Mouse (Mus musculus) large intestine, adult 2 months (tissue): ENCODE results near the gene Frmd4a. TPM values are rescaled to one million over a fixed set of nuclear protein-coding genes. Genes with fewer than 3 reads are reported as not detected.
"Not testable (repeated sequence)": the region's sequence is repeated elsewhere in the genome, so short reads cannot be mapped to it uniquely, and the experiment has no call there.

Experiments
- DNase-seq: peaks from one replicate; pipeline ENCODE4 v3.0.0-alpha.2; 2012; ENCODE audit warnings: low read depth, low spot score
- WGBS: fragments of 180-500 bp; shearing (Covaris S2); methylation state at CpG from one replicate; pipeline ENCODE4 v1.1.7; 2018; 5-methylcytosine and 5-hydroxymethylcytosine counted together
- polyA plus RNA-seq: library from polyadenylated mRNA; depleted of rRNA; stranded (reverse); fragments of >200 nt; gene quantifications from 2 replicates; pipeline ENCODE4 v1.2.3, GENCODE M21; 2012

Gene Frmd4a
- polyA plus RNA-seq, 1 experiment: 2.6 TPM

DNA sequence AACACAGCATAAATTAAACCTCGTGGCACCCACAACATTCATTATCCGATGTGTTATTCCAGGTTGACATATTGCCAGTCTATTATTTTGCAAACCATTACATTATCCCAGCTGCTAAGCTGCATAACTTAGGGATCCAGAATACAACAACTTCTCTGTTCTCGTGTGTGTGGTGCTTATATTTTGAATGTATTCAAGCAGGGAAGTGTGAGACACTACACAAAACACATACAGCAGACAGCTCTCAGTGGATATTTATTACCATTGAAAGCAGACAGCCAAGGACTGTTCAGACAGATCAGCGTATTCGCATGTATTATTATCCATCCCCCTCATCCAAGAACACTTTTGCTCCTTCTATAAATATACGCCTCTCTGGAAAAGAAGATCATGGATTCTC lies 289.6 kb downstream of the Frmd4a start:
- 72% methylated on average over 6 of the region's 6 CpGs for WGBS
- DNase-seq: no peak

DNA sequence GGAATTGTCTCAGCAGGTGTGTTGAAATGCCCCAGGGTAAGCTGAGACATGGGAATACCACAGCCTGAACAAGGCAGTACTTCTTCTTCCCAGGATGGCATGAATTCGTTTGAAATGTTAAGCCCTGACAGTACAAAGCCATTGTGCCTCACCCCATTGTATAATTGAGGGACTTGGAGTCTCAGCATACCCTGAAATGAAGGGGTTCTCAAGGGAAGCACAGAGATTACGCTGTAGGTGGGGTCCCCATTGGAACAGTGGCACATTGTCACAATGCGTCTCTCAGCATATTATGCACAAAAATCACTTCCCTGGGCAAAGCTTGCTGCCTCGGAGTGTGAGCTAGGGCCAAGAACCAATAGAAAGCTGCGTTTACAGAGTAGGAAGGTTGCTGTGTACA lies 297.0 kb downstream of the Frmd4a start:
- DNase-seq: no peak
- WGBS: 74% methylated on average over 5 of the region's 5 CpGs

DNA sequence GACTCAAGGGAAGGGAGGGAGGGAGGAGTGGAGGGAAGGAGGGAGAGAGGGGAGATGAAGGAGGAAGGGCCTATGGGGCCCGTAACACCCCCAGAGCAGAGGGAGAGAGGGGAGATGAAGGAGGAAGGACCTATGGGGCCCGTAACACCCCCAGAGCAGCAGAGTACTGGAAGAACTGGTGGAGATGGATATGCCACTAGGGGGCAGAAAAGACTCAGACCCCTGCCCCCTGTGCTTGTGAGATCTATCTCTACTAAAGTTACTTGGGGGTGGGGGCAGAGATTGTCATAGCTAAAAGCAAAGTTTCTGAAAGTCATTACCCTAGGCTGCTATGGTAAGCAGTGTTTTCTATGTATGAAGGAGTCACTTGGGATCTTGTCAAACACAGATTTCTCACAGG lies 299.1 kb downstream of the Frmd4a start:
- 67% methylated on average over 2 of the region's 2 CpGs for WGBS
- DNase-seq: no peak

DNA sequence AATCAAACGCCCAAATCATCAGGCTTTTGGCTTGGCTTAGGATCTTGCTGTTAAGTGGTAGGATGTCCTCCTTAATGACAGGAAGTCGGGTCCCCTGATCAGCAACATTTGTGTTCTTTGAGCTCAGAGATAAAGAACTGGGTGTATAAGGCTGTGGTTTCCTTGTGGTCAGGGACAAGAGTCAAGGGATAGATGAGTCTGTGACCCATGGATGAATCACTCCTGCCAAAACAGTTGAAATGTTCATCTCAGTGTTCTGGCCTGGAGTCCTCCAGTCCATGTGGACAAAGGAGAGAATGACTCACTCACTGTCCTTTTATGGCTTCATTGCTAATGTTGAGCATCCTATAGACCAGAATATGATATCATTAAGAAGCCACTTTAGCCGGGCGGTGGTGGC lies 300.6 kb downstream of the Frmd4a start:
- DNase-seq: peak; percentile 3
- 39% methylated on average over 4 of the region's 4 CpGs for WGBS

DNA sequence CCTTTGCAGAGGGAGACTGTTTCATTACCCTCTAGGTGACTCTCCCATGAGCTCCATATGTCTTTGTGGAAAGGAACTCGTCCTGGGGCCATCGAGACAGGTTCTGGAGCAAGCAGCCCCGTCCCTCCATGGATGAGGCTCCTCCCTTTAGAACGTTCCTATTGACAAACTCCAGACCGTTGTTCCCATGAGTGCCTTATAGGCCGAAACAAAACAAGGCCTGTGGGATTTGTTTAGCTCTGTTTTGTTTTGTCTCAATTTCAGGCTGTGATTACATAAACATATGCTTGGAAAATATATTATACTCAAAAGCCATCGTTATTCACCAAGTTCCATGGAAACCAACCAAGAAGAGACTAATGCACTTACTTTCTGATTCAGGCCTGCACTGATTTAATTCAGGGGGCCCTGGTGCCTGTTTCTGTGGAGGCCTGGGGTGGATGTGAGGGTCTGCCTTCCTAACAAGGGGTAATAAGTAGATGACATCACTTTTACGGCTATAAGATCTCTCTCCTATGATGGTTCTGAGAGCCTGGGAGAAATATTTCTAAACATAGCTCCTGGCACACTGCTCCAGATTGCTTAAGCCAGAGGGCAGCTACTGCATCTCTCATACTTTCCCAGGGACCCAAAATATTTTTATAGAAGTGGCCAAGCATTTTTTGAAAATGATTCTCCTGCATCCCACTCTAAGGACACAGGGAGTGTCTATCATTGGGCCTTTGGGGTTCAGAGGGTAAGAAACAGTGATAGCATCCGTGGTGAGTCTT lies 308.9 kb downstream of the Frmd4a start:
- DNase-seq: no peak
- WGBS: 61% methylated on average over 9 of the region's 9 CpGs

DNA sequence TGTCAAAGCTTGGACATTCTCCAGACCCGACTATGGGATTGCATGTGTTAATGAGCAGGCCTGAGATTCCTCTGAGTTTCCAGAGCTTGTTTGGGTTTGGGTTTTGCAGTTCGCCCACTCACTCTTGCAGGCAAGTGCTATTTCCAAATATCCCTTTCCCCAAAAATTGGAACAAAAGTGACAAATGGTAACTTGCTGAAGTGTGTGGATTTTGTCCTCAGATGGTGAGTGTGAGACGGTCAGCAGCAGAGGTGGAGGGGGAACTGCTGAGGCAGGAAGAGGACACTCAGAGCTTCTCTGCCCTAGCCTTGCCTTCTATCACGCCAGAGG lies 309.5 kb downstream of the Frmd4a start:
- DNase-seq: no peak
- WGBS: 68% methylated on average over 4 of the region's 4 CpGs

DNA sequence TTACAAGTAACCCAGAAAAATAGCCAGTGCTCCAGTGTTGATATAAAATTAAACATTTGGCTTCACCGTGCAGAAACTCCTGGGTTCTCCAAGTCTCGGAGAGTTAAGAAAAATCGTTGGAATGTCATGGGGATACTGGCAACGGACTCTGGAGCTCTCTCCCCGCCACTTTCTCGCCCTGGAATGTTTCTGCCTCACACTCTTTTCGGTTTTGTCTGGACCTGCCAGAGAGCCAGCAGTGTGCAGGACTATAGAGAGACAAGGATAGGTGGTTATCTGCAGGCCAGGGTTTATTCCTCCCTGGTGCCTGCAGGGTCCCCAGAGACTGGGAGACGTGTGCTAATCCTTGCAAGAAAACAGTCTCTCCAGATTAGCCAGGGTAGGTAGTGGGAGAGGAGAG lies 314.9 kb downstream of the Frmd4a start:
- DNase-seq: no peak
- 57% methylated on average over 8 of the region's 8 CpGs for WGBS

DNA sequence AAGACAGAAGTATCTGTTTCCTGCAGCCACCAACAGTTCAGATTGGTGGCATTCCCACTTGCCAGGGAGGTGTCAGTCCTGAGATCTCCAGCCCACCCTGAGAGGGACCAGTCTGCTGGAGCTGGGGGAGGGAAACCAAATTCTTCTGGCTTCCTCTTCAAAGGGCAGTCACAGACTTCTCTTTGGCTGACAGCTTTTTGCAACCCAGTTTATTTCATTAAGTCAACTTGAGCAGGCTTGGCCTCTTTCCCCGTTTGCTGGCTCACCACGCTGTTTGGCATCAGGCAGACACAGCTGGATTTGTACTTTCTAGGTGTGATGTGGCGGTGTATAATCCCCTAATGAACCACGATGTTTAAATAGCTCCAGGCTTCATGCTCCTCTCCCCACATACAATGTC lies 316.7 kb downstream of the Frmd4a start:
- no peak for DNase-seq
- WGBS: 42% methylated on average over 4 of the region's 4 CpGs

DNA sequence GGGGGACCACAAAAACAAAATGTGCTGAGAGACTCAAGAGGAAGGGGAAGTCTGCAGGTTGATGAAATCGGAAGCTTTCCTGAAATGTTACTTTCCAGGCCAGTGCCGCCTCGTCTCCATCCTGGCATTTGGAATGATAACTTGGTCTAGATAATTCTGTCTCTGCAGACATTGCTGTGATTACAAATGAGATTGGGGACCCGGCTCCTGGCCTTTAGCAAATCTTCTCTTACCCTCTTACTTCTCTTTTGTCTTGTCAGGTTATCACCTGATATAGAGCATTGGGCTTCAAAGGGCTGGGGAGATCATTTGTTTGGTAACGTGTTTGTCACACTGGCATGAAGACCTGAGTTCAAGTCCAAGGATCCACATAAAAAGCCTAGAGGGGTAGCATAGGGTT lies 317.4 kb downstream of the Frmd4a start:
- 89% methylated on average over 5 of the region's 5 CpGs for WGBS
- no peak for DNase-seq

DNA sequence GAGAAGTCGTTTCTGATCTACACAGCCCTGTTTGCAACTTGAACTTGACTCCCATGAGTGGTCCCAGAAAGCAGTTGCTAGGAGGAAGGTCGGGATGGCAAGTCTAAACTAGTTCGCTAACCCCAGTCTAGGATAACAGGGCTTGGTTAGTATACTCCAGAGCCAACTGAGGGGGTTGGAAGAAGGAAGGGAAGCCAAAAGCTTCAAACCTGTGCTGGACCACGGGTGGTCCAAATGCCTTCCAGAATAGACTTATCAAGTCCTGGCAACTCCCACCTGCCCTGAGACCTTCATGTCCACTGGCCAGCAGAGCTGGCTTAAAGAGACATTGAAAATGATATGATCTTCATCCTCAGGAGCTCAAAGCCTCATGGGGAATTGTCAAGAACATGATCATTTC lies 318.4 kb downstream of the Frmd4a start:
- DNase-seq: no peak
- 75% methylated on average over 4 of the region's 4 CpGs for WGBS

DNA sequence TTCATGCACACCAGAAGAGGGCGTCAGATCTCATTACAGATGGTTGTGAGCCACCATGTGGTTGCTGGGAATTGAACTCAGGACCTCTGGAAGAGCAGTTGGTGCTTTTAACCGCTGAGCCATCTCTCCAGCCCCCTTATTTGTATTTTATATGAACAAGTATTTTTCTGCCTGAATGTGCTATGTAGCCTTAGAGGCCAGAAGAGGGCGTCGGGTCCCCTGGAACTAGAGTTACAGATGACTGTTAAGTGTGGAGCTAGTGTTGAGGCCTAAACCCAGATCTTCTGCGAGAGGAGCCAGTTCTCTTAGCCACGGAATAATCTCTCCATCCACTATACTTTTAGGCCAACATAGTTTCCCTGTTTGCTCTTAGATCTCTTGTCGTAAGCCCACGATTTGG lies 320.8 kb downstream of the Frmd4a start:
- not testable (repeated sequence) for DNase-seq
- WGBS: 67% methylated on average over 8 of the region's 8 CpGs

DNA sequence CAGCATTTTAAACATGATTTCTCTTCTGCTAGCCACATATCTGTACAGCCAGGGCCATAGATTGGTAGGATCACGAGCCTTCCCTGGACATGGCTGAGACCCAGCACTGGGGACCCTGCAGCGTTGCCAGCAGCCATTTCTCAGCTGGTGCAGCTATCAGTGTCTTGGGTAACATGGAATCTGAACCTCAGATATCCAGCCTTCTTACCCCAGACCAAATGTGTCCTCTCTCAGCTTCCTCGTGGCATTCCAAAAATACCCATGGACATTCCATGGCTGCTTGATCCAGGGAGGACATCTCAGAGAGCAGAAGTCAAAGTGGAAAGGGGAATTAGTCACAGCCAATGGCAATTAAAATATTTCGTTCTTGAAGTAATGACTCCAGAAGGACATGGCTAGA lies 321.6 kb downstream of the Frmd4a start:
- 61% methylated on average over 4 of the region's 4 CpGs for WGBS

DNA sequence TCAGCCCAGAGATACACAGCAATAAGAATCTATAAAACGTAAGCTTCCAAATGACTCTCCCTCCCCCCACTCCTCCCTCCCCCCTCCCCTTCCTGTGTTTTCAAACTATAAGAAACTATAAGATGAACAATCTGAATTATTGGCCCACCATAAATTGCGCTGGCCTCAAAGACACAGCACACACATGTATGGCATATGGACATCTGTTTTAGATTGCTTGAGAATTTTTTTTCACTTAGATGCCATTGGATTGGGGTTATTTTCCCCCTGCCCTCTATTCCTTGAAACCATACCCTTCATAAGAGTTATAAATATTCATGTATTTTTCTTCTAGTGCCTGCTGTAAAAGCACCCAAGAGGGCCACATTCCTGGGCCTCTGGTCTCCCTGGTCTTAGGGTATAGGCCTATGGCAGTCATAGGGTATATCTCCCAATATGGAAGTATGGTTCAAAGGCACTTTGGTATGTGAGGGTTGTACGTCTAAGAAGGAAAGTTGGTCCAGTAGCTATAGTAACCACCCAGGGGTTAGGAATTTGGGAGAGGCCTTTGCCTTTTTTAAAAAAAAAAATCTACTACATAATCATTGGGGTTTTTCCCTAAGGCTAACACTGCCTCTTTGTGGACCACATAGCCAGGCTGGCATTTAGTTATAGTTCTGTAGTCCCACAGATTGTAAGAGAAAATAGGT lies 322.2 kb downstream of the Frmd4a start:
- WGBS: 63% methylated on average over 3 of the region's 3 CpGs
- DNase-seq: no peak

More for the DNA sequence above, 321.6 kb downstream of the Frmd4a start:
- no peak for DNase-seq

DNA sequence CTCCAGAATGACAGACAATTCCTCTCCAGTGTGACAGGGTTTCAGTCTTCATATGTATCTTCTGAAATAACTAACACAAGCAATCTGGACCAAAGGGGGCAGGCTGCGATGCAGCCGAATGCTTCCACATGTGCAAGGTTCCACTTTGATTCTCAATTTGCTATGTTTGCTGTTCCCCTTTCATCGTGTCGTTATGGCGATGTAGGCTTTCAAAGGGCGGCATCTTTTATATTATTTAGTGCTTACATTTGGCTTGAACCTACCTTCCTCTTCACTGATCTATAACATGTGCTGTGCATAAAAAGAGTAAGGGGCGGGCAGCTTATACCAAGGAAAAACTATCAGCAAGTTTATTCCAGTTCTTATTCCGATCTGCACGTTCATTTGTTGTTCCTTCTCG lies 322.9 kb downstream of the Frmd4a start:
- DNase-seq: no peak
- WGBS: 87% methylated on average over 10 of the region's 10 CpGs

DNA sequence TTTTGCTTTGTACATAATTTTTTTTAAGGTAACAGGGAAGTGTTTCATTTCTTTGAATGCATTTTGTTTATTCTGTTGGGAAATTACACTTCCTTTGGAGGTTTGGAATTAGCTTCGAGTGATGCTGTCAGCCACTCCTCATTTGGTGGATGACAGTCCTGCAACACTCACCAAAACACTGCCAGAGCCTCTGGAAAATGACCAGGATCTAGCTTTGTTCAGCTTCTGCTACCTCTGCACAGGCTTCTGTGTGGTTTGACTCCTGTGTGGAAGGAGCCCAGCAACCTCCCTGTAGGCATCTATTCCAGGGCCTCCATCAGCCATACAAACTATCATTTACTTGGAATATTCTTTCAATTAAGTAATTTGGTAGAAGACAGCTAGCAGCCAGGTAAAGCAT lies 323.6 kb downstream of the Frmd4a start:
- 46% methylated on average over 1 of the region's 1 CpGs for WGBS

DNA sequence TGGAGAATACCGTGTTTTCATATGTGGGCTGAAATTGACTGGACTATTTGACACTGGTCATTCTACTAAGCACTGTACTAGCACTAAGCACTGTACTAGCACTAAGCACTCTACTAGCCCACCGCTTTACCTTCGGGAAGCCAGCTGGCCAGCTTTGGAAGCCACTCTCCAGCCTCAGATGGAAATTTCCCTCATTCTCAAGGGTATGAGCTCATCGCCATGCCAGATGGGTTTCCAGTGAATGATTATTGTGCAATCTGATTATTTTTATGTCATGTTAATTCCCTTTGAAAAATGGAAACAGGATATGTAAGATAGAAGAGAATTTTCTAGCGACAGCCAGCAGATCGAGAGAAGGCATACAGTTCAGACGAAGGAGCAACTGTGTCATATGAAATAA lies 324.5 kb downstream of the Frmd4a start:
- WGBS: 80% methylated on average over 7 of the region's 7 CpGs
- no peak for DNase-seq

More for the DNA sequence above, 323.6 kb downstream of the Frmd4a start:
- no peak for DNase-seq

DNA sequence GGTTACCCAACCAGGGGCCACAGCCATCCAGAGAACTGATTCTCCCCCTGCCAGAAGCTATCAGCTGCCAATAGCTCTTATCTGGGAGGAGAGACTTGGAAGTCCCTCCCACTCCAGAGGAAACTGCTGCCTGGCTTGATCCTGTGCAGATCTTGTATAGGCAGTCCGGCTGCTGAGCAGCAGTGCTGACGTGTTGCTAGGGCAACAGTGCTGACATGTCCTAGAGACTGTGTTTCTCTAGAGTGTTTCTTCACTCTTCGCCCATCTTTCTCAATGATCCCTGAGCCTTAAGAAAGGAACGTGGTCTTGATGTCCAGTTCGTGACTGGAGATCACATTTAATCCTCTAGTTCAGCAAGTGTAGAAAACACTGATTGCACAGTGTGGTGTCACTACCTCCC lies 326.9 kb downstream of the Frmd4a start:
- 90% methylated on average over 5 of the region's 5 CpGs for WGBS
- no peak for DNase-seq

DNA sequence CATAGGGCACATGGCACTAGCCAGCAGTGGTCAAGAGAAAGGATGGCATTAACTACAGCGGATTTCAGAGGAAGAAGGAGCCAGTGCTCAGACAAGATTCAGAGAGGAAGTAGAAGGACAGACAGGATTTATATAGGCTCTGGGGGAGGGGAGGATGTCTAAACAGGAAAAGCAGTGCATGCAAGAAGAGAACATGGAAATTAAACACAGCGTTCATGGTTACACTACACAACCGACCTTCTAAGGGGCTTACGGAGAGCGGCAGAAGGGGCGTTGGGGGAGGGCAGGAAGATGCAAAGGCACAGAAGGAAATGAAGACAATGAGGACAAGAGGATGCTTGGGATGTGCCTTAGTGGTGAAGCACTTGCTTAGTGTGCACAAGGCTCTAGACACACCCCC lies 328.7 kb downstream of the Frmd4a start:
- WGBS: 63% methylated on average over 6 of the region's 6 CpGs
- DNase-seq: no peak

DNA sequence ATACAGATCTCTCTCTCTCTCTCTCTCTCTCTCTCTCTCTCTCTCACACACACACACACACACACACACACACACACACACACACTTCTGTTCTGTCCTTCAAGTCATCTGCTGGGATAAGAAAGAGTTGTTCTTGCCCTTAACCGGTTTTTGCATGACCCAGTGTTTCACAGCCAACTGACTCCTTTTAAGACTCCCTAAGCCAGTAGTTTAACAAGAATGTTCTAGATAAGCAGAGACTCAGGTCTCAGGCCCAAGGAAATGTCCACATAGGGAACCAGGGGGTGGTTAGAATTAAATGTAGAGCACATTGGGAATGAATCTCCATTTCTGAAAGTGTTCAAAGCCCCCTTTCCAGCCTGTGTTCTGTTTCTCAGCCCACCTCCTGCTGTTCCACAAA lies 329.4 kb downstream of the Frmd4a start:
- WGBS: 59% methylated on average over 1 of the region's 1 CpGs
- DNase-seq: no peak

DNA sequence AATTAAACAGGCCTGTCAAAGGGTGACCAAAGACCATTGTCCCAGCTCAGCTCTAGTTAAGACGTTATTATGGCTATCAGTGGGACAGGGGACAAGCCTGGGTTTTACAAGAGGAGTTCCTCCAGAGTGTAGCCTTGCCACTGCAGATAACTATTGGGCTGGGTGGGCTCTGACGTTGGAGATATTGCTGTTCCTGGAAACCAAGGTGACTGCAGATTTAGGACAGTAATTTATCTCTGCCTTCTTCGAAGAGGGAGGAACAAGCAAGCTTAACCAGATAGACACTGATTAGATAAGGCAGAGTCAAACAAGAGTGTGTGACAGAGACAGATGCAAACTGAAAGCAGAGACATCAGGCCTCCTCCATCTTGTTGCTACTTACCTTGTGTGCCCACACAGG lies 330.3 kb downstream of the Frmd4a start:
- 39% methylated on average over 3 of the region's 3 CpGs for WGBS
- no peak for DNase-seq

DNA sequence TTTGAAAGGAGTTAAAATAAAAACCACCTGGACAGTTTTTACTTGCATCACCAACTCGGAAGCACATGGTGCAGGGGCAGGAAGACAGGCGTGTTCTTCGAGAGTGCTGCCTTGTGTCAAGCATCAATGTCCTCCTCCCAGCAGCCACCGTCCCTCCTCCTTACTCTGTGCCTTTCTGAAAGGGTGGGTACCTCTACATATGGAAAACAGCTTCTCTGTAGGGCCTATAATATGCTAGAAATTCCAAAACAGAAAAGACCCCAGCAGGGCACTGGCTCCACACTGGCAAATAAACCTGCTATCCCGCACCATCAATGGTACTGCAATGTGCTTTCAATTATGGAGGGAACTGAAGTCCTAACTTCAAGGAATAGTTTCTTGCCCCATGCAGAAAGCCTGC lies 331.0 kb downstream of the Frmd4a start:
- no peak for DNase-seq
- 74% methylated on average over 5 of the region's 5 CpGs for WGBS
